Mouse (Mus musculus): ENCODE measurements around the gene Gal3st2. TPM values are rescaled to one million over a fixed set of nuclear protein-coding genes. Genes with fewer than 3 reads are reported as not detected.
"Not testable (repeated sequence)": the region's sequence is repeated elsewhere in the genome, so short reads cannot be mapped to it uniquely, and the experiment has no call there.

The Gal3st2 gene
- total and polyA plus RNA-seq, 2 experiments from 2014 or later: not detected

GRCm38 (mm10) chr1:93835211-93835610 lies 25.9 kb upstream of the Gal3st2 start:
- no peak overlapping the region for H3K4me2 ChIP-seq (ENCODE audit: low read depth, low read length, poor library complexity, severe bottlenecking)
- no peak for ATAC-seq (ENCODE audit: low FRiP score)
- TF ChIP-seq CTCF (IDR thresholded peaks at IDR 0.05): no peak
- no peak overlapping the region for H3K9ac ChIP-seq (replicated peaks; ENCODE audit: low read length, poor library complexity, severe bottlenecking)
- WGBS: 97% methylated on average over 4 of the region's 4 CpGs
- no peaks in the 10 kb centered on the region for H3K9me3 ChIP-seq (ENCODE audit: low read length)
- H3K4me1 ChIP-seq (ENCODE audit: insufficient read depth, low read length): no peaks in the 10 kb centered on the region
- H3K27me3 ChIP-seq (ENCODE audit: insufficient read depth, low read length): no peaks in the 10 kb centered on the region
- no peak for DNase-seq (ENCODE audit: low spot score)
- 0 out of 2 replicates have a peak, but pooled peaks cover 8% of the 10 kb centered on the region for H3K36me3 ChIP-seq (ENCODE audit: insufficient read depth, low read length)
- no peak overlapping the region for H3K4me3 ChIP-seq (ENCODE audit: low read depth, low read length)
- H3K27ac ChIP-seq (ENCODE audit: low read depth, low read length): no peak overlapping the region

DNA sequence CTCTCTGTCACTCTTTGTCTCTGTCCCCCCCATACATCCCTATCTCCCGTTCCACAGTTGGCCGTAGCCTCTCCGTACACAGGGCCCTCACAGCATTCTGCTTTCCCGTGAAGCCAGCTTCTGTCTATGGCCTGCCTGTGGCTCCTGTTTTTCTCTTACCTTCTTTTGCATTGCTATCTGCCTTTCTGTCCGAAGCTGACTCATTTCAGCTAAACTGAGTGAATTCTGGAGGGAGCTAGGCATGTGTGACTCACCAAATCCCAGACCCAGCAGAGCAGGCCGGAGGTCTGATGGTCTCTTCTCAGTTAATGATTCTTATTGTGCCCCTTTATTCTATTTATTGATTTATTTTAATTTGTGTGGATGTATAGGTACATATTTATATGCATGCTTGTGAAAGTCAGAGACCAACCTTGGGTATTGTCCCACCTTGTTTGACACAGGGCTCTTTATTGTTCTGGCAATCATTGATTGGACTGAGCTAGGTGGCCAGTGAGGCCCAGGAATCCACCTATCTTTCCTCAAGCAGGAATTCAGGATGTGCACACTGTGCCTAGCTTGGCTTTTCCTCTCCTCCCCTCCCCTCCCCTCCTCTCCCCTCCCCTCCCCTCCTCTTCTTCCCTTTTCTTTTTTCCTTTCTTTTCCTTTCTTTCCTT lies 25.1 kb upstream of the Gal3st2 start:
- 93% methylated on average over 6 of the region's 6 CpGs for WGBS
- no peak for DNase-seq (ENCODE audit: low spot score)
- Histone ChIP-seq H3K27me3 (ENCODE audit: insufficient read depth, low read length) (no peaks in the 10 kb centered on the region), H3K4me2 (ENCODE audit: low read depth, low read length, poor library complexity, severe bottlenecking) (no peak overlapping the region), H3K9ac (replicated peaks; ENCODE audit: low read length, poor library complexity, severe bottlenecking) (no peak overlapping the region), H3K4me1 (ENCODE audit: insufficient read depth, low read length) (no peaks in the 10 kb centered on the region), H3K27ac (ENCODE audit: low read depth, low read length) (no peak overlapping the region), H3K36me3 (ENCODE audit: insufficient read depth, low read length) (0 out of 2 replicates have a peak, but pooled peaks cover 8% of the 10 kb centered on the region), H3K4me3 (ENCODE audit: low read depth, low read length) (no peak overlapping the region), H3K9me3 (ENCODE audit: low read length) (no peaks in the 10 kb centered on the region)
- ATAC-seq (ENCODE audit: low FRiP score): no peak
- TF ChIP-seq CTCF (IDR thresholded peaks at IDR 0.05): no peak

DNA sequence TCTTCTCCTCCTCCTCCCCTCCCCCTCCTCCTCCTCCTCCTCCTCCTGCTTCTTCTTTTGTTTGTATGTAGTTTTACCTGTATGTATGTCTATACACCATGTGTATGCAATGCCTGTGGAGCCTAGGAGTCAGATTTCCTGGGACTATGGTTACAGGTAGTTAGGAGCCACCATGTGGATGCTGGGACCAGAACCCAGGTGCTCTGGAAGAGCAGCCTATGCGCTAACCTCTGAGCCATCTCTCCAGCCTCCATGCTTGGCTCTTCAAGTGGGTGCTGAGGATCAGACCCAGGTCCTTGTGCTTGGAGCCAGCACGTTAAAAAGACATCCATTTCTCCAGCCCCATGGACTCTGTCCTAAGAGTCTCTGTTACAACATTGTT lies 24.6 kb upstream of the Gal3st2 start:
- Histone ChIP-seq H3K27ac (ENCODE audit: low read depth, low read length) (no peak overlapping the region), H3K4me1 (ENCODE audit: insufficient read depth, low read length) (no peaks in the 10 kb centered on the region), H3K9me3 (ENCODE audit: low read length) (no peaks in the 10 kb centered on the region), H3K27me3 (ENCODE audit: insufficient read depth, low read length) (no peaks in the 10 kb centered on the region), H3K36me3 (ENCODE audit: insufficient read depth, low read length) (0 out of 2 replicates have a peak, but pooled peaks cover 8% of the 10 kb centered on the region), H3K4me3 (ENCODE audit: low read depth, low read length) (no peak overlapping the region), H3K9ac (replicated peaks; ENCODE audit: low read length, poor library complexity, severe bottlenecking) (no peak overlapping the region), H3K4me2 (ENCODE audit: low read depth, low read length, poor library complexity, severe bottlenecking) (no peak overlapping the region)
- 95% methylated on average over 2 of the region's 2 CpGs for WGBS
- no peak for ATAC-seq (ENCODE audit: low FRiP score)
- no peak for DNase-seq (ENCODE audit: low spot score)
- TF ChIP-seq CTCF (IDR thresholded peaks at IDR 0.05): no peak

DNA sequence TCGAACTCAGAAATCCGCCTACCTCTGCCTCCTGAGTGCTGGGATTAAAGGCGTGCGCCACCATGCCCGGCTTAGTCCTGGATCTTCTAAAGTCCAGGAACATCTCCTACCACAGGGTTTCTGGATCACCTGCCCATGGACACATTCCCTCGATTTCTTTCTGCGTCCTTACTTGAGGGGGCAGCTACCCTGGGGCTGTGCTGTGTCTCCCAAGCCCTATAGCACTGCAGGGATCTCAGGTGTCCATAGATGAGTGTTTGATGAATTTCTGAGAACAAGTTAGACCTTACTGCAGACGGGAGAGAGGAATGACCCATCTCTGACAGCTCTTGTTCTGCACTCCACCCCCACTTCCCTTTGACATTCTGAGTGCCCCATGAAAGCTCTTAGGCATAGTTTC lies 23.8 kb upstream of the Gal3st2 start:
- Histone ChIP-seq H3K4me3 (ENCODE audit: low read depth, low read length) (no peak overlapping the region), H3K27me3 (ENCODE audit: insufficient read depth, low read length) (no peaks in the 10 kb centered on the region), H3K27ac (ENCODE audit: low read depth, low read length) (no peak overlapping the region), H3K4me2 (ENCODE audit: low read depth, low read length, poor library complexity, severe bottlenecking) (no peak overlapping the region), H3K36me3 (ENCODE audit: insufficient read depth, low read length) (0 out of 2 replicates have a peak, but pooled peaks cover 8% of the 10 kb centered on the region), H3K9me3 (ENCODE audit: low read length) (no peaks in the 10 kb centered on the region), H3K4me1 (ENCODE audit: insufficient read depth, low read length) (no peaks in the 10 kb centered on the region), H3K9ac (replicated peaks; ENCODE audit: low read length, poor library complexity, severe bottlenecking) (no peak overlapping the region)
- DNase-seq (ENCODE audit: low spot score) (no peak), ATAC-seq (ENCODE audit: low FRiP score) (no peak)
- TF ChIP-seq CTCF (IDR thresholded peaks at IDR 0.05): no peak
- 97% methylated on average over 8 of the region's 8 CpGs for WGBS

GRCm38 (mm10) chr1:93838569-93838968 lies 22.5 kb upstream of the Gal3st2 start:
- not testable (repeated sequence) for H3K9me3 ChIP-seq (ENCODE audit: low read length); H3K27me3 ChIP-seq (ENCODE audit: insufficient read depth, low read length); H3K27ac ChIP-seq (ENCODE audit: low read depth, low read length); H3K9ac ChIP-seq (replicated peaks; ENCODE audit: low read length, poor library complexity, severe bottlenecking); H3K36me3 ChIP-seq (ENCODE audit: insufficient read depth, low read length); H3K4me2 ChIP-seq (ENCODE audit: low read depth, low read length, poor library complexity, severe bottlenecking); ATAC-seq (ENCODE audit: low FRiP score); H3K4me1 ChIP-seq (ENCODE audit: insufficient read depth, low read length); H3K4me3 ChIP-seq (ENCODE audit: low read depth, low read length); DNase-seq (ENCODE audit: low spot score)
- 89% methylated on average over 8 of the region's 8 CpGs for WGBS

DNA sequence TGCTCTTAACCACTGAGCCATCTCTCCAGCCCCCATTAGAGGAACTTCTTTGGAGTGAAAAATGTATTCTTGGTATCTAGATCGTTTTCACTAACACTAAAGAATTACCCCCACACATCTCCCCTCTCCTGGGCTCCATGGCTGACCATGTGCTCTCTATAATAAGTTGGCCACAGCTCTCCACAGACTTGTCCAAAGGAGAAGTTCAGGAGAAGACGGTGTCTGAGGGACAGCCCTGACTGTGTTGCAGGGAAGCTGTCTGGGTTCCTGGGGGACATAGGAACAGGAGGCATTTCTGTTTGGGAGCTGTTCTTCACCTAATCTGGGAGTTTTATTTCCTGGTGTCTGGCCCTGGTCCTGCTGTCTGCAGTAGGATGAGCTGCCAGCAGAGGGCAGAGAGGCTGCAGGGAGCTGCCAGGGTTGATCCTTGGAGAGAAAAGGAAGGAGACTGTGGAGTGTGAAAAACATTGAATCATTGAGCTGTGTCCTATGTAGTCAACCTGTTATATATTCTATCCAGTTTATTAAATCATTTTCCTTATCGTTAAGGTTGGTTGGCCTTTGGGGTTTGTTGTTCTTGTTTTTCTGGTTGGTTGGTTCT lies 15.2 kb upstream of the Gal3st2 start:
- H3K27me3 ChIP-seq (ENCODE audit: insufficient read depth, low read length); H3K27ac ChIP-seq (ENCODE audit: low read depth, low read length); H3K9me3 ChIP-seq (ENCODE audit: low read length); ATAC-seq (ENCODE audit: low FRiP score); DNase-seq (ENCODE audit: low spot score); H3K36me3 ChIP-seq (ENCODE audit: insufficient read depth, low read length); H3K9ac ChIP-seq (replicated peaks; ENCODE audit: low read length, poor library complexity, severe bottlenecking); H3K4me2 ChIP-seq (ENCODE audit: low read depth, low read length, poor library complexity, severe bottlenecking); H3K4me1 ChIP-seq (ENCODE audit: insufficient read depth, low read length); H3K4me3 ChIP-seq (ENCODE audit: low read depth, low read length): not testable (repeated sequence)
- WGBS: 61% methylated on average over 1 of the region's 3 CpGs

GRCm38 (mm10) chr1:93855790-93856189 lies 5.3 kb upstream of the Gal3st2 start:
- H3K27me3 ChIP-seq (ENCODE audit: insufficient read depth, low read length); H3K4me1 ChIP-seq (ENCODE audit: insufficient read depth, low read length); H3K27ac ChIP-seq (ENCODE audit: low read depth, low read length); H3K4me2 ChIP-seq (ENCODE audit: low read depth, low read length, poor library complexity, severe bottlenecking); DNase-seq (ENCODE audit: low spot score); H3K4me3 ChIP-seq (ENCODE audit: low read depth, low read length); H3K9ac ChIP-seq (replicated peaks; ENCODE audit: low read length, poor library complexity, severe bottlenecking); H3K36me3 ChIP-seq (ENCODE audit: insufficient read depth, low read length); ATAC-seq (ENCODE audit: low FRiP score); H3K9me3 ChIP-seq (ENCODE audit: low read length): not testable (repeated sequence)
- WGBS: 72% methylated on average over 4 of the region's 4 CpGs
